Mouse (Mus musculus): ENCODE data around the gene Lhx1. TPM values are rescaled to one million over a fixed set of nuclear protein-coding genes. Genes with fewer than 3 reads are reported as not detected.

Lhx1 gene
- polyA plus RNA-seq (2015; fragmentation: Nextera tagmentation; extraction: Ambion mirVana), result 0.06 and 0.17 TPM in 2 replicates

DNA sequence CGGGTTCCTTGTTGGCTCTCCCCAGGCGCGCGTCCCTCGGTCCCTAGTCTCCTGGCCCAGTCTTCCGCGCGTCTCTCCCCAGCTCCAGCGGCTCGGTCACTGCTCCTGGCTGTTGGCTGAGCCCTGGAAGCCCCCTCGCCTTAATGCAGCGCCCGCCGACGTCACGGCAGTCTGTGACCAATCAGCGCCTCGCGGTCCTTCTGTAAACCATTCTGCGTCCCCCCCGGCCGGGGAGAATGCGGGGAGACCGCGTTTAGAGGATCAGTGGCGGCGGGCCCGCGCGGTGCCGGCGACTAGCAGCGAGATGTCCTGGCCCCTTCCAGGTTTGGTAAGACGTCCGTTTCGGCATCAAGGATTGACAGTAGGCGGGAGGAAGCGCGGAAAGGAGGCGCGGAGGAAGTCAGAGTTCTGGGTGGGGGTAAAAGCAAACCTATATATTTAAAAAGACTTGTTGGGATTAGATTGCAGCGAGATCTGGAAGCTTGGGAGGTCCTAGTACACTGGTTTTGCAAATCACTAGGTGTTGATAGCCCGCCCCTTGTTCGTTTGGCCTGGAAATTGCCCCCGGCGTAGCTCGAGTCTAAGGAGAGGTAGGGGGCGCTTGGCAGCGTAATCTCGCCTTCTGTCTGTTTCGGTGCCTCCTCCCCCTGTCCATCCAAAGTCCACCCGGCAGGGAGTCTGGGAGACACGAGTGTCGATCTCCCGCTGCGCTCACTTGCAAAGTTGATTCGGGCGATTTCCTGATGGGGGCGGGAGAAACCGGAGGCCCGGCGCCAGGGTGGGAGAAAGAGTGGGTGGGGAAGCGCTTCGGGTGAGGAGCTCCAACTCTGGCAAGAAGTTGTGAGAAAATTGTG, at the start of gene Lhx1:
Lhx1 (minus strand) TSS at position 115 of the 854 bp plus-strand sequence.
- H3K36me3 ChIP-seq, result no peaks in the 10 kb centered on the region
- under 1% methylated on average over 64 of the region's 64 CpGs for WGBS
- 0 out of 2 replicates have a peak, but pooled peaks have one; percentile 25 for ATAC-seq (ENCODE audit: low FRiP score, low read depth)
- H3K27ac ChIP-seq, result no peak within 1 kb of the TSS
- peak within 1 kb of the TSS; percentile 45 for H3K9ac ChIP-seq
- no peaks in the 10 kb centered on the region for H3K9me3 ChIP-seq
- peaks cover 99% of the 10 kb centered on the region for H3K27me3 ChIP-seq
- peaks cover 48% of the 10 kb centered on the region for H3K4me1 ChIP-seq
- peak within 1 kb of the TSS; percentile 49 for H3K4me3 ChIP-seq
- peak within 1 kb of the TSS; percentile 85 for H3K4me2 ChIP-seq (replicated peaks)

- Histone ChIP-seq H3K4me1 (no peaks in the 10 kb centered on the region; the same call in 1 of the 2 replicates), H3K4me2 (replicated peaks) (no peak overlapping the region), H3K36me3 (no peaks in the 10 kb centered on the region), H3K27me3 (peaks cover 9% of the 10 kb centered on the region), H3K9me3 (no peaks in the 10 kb centered on the region), H3K4me3 (no peak overlapping the region), H3K9ac (no peak overlapping the region), H3K27ac (no peak overlapping the region)
- WGBS, result 46% methylated on average over 8 of the region's 8 CpGs
- no peak for ATAC-seq (ENCODE audit: low FRiP score, low read depth)
Observed at GRCm38 (mm10) chr11:84574834-84575233, 49.5 kb upstream of the Lhx1 start.

GRCm38 (mm10) chr11:84573637-84574036, 48.3 kb upstream of the Lhx1 start:
- Histone ChIP-seq H3K9ac (no peak overlapping the region), H3K9me3 (no peaks in the 10 kb centered on the region), H3K27me3 (peaks cover 10% of the 10 kb centered on the region), H3K4me3 (no peak overlapping the region), H3K27ac (no peak overlapping the region), H3K4me1 (no peaks in the 10 kb centered on the region; the same call in 1 of the 2 replicates), H3K36me3 (no peaks in the 10 kb centered on the region), H3K4me2 (replicated peaks) (no peak overlapping the region)
- 33% methylated on average over 8 of the region's 8 CpGs for WGBS
- ATAC-seq (ENCODE audit: low FRiP score, low read depth), result no peak

GRCm38 (mm10) chr11:84570812-84571211, 45.5 kb upstream of the Lhx1 start:
- Histone ChIP-seq H3K9ac (no peak overlapping the region), H3K4me1 (peaks cover 3% of the 10 kb centered on the region), H3K4me2 (replicated peaks) (no peak overlapping the region), H3K27ac (no peak overlapping the region), H3K27me3 (peaks cover 28% of the 10 kb centered on the region), H3K9me3 (no peaks in the 10 kb centered on the region), H3K36me3 (no peaks in the 10 kb centered on the region), H3K4me3 (no peak overlapping the region)
- no peak for ATAC-seq (ENCODE audit: low FRiP score, low read depth)
- WGBS, result 62% methylated on average over 5 of the region's 5 CpGs

DNA sequence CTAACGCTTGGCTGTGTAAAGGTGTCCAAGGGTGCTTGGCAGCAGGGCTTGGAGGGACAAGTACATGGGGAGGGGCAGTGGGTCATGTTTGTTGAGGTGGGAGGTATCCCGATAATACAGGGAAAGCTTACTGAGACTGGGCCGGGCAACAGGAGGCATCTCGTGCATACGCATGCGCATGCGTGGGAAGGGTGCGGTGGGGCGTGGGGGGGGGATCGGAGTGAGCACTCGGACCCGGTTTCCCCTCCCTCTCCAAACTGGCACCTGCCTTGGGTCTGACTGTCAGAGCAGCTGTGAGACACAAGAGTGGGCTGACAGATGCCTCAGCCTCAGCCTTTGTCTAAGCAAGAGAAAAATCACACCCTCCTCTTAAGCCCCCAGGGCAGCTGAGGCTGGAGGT, 45.1 kb upstream of the Lhx1 start:
- no peak overlapping the region for H3K27ac ChIP-seq
- no peak overlapping the region for H3K9ac ChIP-seq
- WGBS, result 51% methylated on average over 12 of the region's 12 CpGs
- H3K36me3 ChIP-seq, result no peaks in the 10 kb centered on the region
- ATAC-seq (ENCODE audit: low FRiP score, low read depth), result peak; percentile 75
- H3K4me3 ChIP-seq, result no peak overlapping the region
- H3K9me3 ChIP-seq, result no peaks in the 10 kb centered on the region
- H3K27me3 ChIP-seq, result peaks cover 28% of the 10 kb centered on the region
- no peak overlapping the region for H3K4me2 ChIP-seq (replicated peaks)
- peaks cover 3% of the 10 kb centered on the region for H3K4me1 ChIP-seq

DNA sequence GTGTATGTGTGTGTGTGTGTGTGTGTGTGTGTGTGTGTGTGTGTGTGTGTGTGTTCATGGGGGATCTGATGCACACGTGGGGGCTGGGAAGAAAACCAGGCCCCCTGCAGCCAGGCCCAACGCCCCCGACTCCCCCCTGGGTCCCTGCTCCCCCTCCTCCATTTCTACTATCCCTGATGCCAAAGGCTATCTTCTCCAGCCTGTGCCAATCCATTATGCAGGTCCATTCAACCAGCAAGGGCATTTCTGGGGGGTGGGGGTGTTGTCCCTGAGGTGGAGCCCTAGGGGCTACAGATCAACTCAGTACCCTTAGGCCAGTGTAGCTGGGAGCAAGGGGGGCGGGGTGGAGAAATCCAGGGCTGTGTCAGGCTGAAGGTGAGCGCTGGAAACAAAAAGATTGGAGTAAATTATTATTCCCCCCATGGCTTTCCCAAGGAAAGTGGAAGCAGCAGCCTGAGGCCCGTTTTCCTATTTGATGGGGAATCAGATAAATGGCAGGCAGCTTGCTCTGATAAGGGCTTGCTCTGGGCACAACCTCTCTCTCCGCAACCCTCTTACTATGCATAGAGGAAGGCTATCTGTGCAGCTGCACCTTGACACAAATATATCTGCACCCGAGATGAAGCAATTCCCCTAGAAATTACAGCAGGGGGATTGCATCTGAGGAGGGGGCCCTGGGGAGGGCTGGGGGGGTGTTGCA, 43.9 kb upstream of the Lhx1 start:
- Histone ChIP-seq H3K4me1 (peaks cover 3% of the 10 kb centered on the region), H3K9ac (no peak overlapping the region), H3K27ac (no peak overlapping the region), H3K4me3 (no peak overlapping the region), H3K36me3 (no peaks in the 10 kb centered on the region), H3K27me3 (peaks cover 25% of the 10 kb centered on the region), H3K9me3 (no peaks in the 10 kb centered on the region), H3K4me2 (replicated peaks) (no peak overlapping the region)
- WGBS, result 52% methylated on average over 7 of the region's 8 CpGs
- no peak for ATAC-seq (ENCODE audit: low FRiP score, low read depth)

GRCm38 (mm10) chr11:84568482-84568881, 43.1 kb upstream of the Lhx1 start:
- ATAC-seq (ENCODE audit: low FRiP score, low read depth), result no peak
- Histone ChIP-seq H3K9me3 (no peaks in the 10 kb centered on the region), H3K4me2 (replicated peaks) (no peak overlapping the region), H3K27ac (no peak overlapping the region), H3K36me3 (no peaks in the 10 kb centered on the region), H3K9ac (no peak overlapping the region), H3K27me3 (peaks cover 26% of the 10 kb centered on the region), H3K4me3 (no peak overlapping the region), H3K4me1 (peaks cover 4% of the 10 kb centered on the region; the same call in 1 of the 2 replicates)
- WGBS, result 13% methylated on average over 5 of the region's 5 CpGs

GRCm38 (mm10) chr11:84566691-84567090, 41.4 kb upstream of the Lhx1 start:
- no peak overlapping the region for H3K4me3 ChIP-seq
- H3K4me1 ChIP-seq, result peaks cover 12% of the 10 kb centered on the region
- ATAC-seq (ENCODE audit: low FRiP score, low read depth), result no peak
- H3K9ac ChIP-seq, result no peak overlapping the region
- 44% methylated on average over 8 of the region's 8 CpGs for WGBS
- H3K4me2 ChIP-seq (replicated peaks), result no peak overlapping the region
- no peaks in the 10 kb centered on the region for H3K9me3 ChIP-seq
- no peaks in the 10 kb centered on the region for H3K36me3 ChIP-seq
- peaks cover 32% of the 10 kb centered on the region for H3K27me3 ChIP-seq
- H3K27ac ChIP-seq, result no peak overlapping the region

DNA sequence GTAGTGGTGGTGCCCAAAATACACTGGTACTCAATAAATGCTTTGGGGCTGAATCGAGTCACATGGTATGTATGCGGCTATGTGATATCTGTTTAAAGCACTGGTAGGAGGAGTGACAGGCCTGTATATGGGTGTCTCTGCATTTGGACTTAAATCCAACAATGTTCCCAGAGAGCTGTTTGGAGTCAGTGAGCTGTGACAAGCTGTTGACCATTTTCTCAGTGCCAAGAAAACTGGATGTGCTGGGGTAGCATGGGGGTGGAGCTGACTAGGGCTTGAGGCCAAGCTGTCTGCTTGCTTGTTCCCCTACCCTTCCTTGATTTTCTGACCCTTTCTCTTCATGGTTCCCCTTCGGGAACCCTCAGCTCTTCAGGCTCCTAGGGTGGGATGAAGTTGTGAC, 39.9 kb upstream of the Lhx1 start:
- no peak overlapping the region for H3K9ac ChIP-seq
- no peaks in the 10 kb centered on the region for H3K36me3 ChIP-seq
- no peak overlapping the region for H3K4me3 ChIP-seq
- H3K4me1 ChIP-seq, result peaks cover 15% of the 10 kb centered on the region
- H3K27ac ChIP-seq, result no peak overlapping the region
- H3K4me2 ChIP-seq (replicated peaks), result no peak overlapping the region
- H3K9me3 ChIP-seq, result no peaks in the 10 kb centered on the region
- 87% methylated on average over 3 of the region's 3 CpGs for WGBS
- no peak for ATAC-seq (ENCODE audit: low FRiP score, low read depth)
- H3K27me3 ChIP-seq, result peaks cover 32% of the 10 kb centered on the region

- WGBS, result 43% methylated on average over 7 of the region's 7 CpGs
- H3K27ac ChIP-seq, result no peak overlapping the region
- no peak for ATAC-seq (ENCODE audit: low FRiP score, low read depth)
Observed at GRCm38 (mm10) chr11:84563360-84563759, 38.0 kb upstream of the Lhx1 start.

GRCm38 (mm10) chr11:84562758-84563347, 37.5 kb upstream of the Lhx1 start:
- H3K27ac ChIP-seq, result no peak overlapping the region
- no peaks in the 10 kb centered on the region for H3K9me3 ChIP-seq
- no peak for ATAC-seq (ENCODE audit: low FRiP score, low read depth)
- no peaks in the 10 kb centered on the region for H3K36me3 ChIP-seq
- H3K4me3 ChIP-seq, result no peak overlapping the region
- H3K4me1 ChIP-seq, result peaks cover 12% of the 10 kb centered on the region
- H3K27me3 ChIP-seq, result peaks cover 24% of the 10 kb centered on the region
- H3K9ac ChIP-seq, result no peak overlapping the region
- WGBS, result 27% methylated on average over 9 of the region's 9 CpGs
- no peak overlapping the region for H3K4me2 ChIP-seq (replicated peaks)

More at GRCm38 (mm10) chr11:84563360-84563759, 38.0 kb upstream of the Lhx1 start:
- Histone ChIP-seq H3K4me2 (replicated peaks) (no peak overlapping the region), H3K4me3 (no peak overlapping the region), H3K36me3 (no peaks in the 10 kb centered on the region), H3K9me3 (no peaks in the 10 kb centered on the region), H3K27me3 (peaks cover 28% of the 10 kb centered on the region), H3K4me1 (peaks cover 13% of the 10 kb centered on the region), H3K9ac (no peak overlapping the region)

DNA sequence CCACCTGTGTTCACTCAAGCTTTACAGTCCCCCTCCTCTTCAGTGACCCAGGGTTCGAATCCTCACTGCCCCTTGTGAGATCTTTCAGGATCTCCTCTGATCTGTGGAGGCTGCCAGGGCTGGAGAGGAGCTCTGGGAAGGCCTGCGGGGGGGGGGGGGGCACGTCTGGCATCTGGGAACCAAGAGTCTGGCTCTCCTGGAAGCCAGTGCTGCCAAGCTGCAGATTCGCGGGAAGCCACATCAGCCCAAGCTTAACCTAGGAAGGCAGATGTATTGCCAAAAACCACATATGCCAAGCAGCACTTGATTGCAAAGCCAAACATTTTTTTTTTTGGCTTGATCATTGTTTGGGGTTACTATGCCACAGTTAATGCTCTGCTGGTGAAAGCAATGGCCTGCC, 36.2 kb upstream of the Lhx1 start:
- no peak overlapping the region for H3K4me3 ChIP-seq
- ATAC-seq (ENCODE audit: low FRiP score, low read depth), result no peak
- no peaks in the 10 kb centered on the region for H3K36me3 ChIP-seq
- H3K4me1 ChIP-seq, result peaks cover 12% of the 10 kb centered on the region
- no peaks in the 10 kb centered on the region for H3K9me3 ChIP-seq
- peaks cover 12% of the 10 kb centered on the region; the same call in 1 of the 2 replicates for H3K27me3 ChIP-seq
- no peak overlapping the region for H3K9ac ChIP-seq
- 64% methylated on average over 4 of the region's 5 CpGs for WGBS
- no peak overlapping the region for H3K27ac ChIP-seq
- H3K4me2 ChIP-seq (replicated peaks), result no peak overlapping the region
